Mouse (Mus musculus) heart, postnatal 4 days (tissue): ENCODE results near the gene Traf3ip1. TPM values are rescaled to one million over a fixed set of nuclear protein-coding genes. Genes with fewer than 3 reads are reported as not detected.

ENCODE experiments used
- DNase-seq: peaks from one replicate; pipeline ENCODE4 v3.0.0; 2021
- total RNA-seq, 2 experiments: library from RNA; stranded (reverse); gene quantifications; 2 replicates each; pipeline ENCODE4 v1.2.3; 2021

Traf3ip1 gene
- 1 to 10 TPM; 4.3 to 4.6 TPM for total RNA-seq

DNA sequence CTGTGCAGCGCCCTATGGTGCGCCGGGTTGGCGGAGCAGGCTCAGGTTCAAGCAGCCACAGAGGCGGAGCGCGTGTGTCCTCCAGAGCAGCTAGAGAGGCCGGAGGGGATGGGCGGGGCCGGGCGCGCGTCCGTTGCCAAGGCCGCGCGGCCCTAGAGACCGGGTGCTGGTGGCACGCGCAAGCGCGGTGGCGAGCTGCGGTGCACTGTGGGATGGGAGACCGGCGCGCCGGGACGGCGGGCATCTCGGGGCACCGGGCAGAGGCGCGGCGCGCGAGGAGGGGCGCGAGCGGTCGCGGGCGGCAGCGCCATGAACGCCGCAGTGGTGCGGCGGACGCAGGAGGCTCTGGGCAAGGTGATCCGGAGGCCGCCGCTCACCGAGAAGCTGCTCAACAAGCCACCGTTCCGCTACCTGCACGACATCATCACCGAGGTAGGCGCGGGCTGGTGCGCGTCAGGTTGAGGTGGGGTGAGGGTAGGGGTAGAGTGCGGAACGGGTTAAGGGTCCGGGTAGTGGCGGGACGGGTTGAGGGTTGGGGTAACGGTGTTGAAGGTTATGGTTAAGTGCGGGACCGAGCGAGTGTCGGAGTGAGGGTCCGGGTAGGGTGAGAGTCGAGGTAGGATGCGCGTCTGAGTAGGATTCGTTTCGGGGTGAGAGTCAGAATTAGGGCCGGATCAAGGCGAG, at the start of gene Traf3ip1:
TSS of gene Traf3ip1 (plus strand) at position 191 of the 684 bp plus-strand sequence.
- peak; percentile 94 for DNase-seq

DNA sequence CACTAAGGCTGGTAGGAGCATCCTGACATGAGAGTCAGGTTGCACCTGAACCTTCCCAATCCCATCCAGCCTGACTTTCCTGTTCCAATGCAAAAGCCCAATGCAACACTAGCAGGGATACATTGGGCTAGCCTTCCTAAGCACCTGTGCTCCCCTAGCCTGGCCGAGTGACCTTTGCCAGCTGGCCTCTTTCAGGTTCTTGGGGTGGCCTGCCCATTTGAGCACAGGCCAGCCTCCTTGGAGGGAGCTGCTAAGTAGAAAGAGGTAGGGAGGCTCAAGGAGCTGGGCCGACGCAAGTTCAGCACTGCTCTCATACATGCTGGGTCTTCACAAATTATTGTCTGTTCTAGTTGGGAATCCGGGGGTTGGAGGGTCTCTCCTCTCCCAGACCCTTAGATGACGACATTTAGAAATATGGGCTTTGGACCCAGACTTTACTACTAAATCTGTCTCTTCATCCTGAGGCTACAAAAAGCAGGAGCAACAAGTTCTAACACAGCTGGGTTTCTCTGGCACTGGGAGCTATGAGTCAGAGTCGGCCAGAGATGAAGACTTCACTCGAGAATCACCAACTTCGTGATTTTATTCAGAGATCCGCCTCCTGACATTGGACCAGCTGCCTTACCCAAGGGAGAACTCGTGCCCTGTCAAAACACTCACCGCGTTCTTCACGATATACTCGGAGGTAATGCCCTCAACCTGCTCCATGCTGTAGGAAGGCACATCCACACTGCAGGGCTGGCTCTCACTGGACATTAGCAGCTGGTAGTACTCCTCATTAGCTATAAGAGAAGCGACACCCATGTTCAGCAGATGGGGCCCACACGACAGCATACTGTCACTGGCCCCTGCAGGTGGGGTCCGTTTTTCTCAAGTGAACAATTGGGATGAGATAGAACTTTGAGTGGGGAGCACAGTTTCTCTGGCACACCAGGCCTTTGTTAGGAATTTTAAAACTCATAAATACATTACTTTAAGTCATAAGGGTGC, 49.3 kb upstream of the Traf3ip1 start:
- DNase-seq, result no peak

DNA sequence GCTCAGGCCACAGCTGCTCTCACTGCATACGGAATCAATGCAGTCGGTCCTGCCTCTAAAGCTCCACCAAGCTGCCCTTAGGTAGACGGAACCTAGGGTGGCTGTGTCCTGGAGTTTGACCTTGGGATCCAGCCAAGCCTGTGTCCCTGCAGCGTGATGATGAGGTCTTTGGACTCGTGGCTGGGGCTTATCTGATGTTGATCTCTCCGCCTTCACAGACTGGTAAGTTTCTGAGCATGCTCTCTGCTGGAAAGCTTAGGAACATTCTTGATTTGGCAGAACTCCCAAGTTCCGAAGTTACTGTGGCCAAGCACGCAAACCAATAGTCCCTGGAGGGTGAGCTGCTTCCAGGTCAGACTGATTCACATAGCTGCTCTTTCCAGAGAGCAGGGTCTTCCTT, 48.4 kb upstream of the Traf3ip1 start:
- peak; percentile 77 for DNase-seq

DNA sequence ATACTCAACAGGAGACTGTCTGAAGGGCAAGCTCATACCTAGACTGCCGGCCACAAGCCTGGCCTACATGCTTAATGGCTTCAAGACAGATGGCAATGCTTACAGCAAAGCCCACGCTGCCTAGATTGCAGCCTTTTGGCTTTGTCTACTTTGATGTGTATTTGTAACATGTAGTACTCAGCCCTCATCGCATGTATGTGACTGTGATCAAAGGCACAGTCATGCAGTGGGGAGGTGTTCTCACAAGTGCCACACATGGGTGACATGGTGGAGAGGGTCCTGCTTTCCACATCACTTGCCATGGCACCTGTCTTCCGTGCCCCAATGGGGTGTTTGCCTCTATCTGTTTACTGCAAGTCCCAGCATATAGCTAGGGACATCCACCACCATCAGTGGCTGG, 47.9 kb upstream of the Traf3ip1 start:
- DNase-seq, result no peak

DNA sequence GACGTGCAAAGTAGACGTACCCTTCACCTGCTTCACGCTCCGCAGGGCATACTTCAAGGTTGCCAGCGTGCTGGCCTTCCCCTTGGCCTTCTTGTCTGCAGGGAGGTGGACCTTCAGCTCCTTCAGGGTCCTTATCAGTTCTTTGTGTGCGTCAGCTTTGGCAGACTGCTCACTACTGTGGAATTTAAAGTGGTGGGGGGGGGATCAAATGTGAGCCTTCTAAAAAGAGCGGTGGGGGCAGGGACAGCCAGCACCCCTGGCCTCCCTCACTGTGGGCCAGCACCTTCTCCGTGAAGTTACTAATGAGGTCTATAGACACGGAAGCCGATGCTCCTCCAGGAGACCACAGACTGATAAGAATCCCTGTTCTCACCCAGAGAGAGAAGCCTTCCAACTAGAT, 45.8 kb upstream of the Traf3ip1 start:
- peak; percentile 68 for DNase-seq

DNA sequence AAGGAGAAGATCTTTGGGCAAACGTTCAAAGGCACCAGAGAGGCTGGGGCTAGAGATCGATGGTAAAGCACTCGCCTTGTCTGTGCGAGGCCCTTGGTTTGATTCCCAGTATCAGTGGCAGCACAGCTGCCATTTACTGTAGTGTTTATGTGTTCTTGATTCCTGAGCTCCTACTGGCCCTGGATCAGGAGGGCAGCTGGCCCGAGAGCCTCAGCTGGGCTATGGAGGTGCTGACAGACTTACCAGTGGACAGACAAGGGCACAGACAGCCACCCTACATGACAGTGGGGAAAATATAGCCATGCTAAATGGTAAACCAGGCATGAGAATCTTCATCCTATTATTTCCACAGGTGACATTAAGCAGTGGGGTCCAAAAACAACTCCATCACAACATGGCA, 43.6 kb upstream of the Traf3ip1 start:
- no peak for DNase-seq

DNA sequence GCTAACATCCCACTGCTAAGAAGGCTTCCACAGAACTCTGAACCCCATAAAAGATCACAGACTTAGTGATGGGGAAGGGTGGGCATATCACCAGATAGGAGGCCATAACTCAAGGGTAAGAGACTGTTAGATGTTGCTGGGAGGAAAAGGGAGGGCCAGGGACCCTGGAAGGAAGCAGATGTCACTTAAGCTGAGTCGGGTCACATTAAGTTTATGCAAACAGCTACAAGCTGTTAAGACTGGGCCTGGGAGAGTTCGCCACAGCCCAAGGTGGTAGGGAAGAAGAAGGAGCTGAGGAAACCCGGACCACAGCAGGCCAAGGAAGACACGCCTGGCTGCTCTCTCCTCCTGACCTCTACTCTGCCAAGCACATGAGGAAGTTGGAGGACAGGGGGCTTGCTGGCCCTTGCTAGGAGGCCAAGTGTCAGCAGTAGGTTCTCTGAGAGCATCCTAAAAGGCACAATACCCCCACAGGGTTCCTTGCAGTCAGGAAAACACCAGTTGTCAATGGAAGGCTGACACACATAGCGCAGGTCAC, 42.8 kb upstream of the Traf3ip1 start:
- DNase-seq, result no peak

DNA sequence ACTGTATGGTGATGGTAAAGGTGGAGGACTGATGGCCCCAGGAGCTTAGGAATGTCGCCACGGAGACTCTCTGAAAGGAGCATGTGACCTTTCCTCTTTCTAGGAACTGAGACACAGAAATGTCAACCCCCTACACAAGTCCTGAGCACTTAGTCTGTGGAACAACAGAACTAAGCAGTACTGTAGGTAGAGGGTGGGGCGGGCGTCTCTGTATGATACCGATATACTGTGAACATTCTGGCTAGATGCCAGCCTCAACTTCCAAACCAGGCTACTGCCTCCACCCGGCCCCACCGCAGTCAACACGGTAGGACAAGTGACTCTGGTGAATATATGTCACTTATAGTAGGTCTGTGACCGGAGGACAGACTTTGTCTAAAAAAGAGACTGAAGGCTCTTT, 40.5 kb upstream of the Traf3ip1 start:
- DNase-seq, result peak; percentile 10

DNA sequence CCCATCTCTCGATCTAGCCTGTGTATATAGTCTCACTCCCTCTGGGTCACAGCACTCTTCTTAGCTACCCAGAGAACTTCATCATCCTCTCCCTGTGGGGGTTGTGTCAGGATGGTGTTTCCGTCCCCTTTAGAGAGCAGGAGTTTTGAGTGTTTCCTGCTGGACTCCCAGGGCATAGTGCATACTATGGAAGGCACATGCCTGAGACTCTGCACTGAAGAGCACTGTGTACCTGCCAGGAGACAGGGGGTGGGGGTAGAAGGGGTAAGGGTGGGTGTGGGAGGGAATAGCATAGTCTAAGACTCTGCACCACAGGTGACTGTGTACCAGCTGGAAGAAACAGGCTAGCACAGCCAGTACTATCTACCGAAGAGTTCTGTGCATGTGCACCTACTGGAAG, 40.1 kb upstream of the Traf3ip1 start:
- no peak for DNase-seq

DNA sequence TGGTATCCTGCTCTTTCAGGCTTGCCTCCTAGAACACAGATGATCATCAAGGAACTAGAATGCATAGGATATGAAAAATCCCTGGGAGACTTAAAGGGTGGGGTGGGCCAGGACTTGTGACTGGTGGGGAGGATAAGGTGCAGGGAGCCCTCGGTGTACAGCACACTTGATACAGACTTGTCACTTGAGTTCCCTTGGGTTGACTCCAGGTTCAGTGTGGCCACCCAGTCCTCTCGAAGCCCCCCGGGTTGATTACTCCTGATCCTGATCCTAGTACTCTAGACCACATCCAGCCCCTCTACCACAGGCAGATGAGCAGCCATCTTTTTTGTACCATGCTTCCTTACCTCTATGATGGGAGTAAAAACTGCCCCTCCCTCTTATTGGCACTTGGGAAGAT, 39.5 kb upstream of the Traf3ip1 start:
- peak; percentile 3 for DNase-seq

DNA sequence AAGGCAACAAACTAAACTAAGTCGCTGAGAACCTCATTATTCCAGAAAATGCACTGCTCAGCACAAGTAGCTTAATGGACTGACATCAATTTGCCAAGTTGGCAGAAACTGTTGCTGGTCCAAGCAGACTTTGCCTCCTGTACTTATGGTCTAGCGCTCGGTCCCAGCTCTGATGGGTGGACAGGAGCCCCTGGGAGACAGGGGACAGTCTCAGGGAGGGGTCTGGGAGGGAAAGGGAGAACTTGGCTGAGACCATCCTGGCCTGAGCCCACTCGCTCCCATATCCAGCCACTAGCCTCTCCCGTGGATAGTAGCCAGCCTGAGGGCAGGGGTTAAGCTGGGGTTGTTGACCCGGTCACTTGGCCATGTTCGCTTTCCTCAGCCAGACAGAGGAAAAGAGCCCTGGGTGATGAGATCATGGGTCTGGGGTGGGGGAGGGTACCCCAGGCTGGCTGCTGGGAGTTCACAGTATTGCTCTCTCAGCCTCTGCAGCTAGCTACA, 38.7 kb upstream of the Traf3ip1 start:
- peak; percentile 74 for DNase-seq

DNA sequence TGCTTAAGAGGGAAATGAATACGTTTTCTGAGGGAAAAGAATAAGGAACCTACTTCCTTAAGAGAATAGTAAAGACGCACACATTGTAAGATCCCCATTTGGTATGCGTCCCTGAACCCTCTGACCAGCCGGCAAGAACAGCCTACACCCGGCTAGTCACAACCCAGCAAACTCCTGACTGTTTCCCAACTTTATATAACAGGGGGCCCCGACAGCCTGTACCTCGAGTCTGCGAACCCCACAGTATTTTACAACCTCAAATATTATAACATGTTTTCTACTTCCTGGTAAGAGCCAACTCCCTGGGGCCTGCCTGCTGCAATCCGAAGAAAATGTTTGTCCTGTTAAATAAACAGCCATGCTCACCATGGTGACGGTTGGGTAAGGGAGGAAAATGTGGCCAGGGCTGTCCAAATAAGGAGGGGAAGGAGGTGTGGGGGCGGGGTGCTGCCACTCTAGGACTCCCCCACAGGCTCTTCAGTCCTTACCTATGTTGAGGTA, 38.1 kb upstream of the Traf3ip1 start:
- DNase-seq, result peak; percentile 59

DNA sequence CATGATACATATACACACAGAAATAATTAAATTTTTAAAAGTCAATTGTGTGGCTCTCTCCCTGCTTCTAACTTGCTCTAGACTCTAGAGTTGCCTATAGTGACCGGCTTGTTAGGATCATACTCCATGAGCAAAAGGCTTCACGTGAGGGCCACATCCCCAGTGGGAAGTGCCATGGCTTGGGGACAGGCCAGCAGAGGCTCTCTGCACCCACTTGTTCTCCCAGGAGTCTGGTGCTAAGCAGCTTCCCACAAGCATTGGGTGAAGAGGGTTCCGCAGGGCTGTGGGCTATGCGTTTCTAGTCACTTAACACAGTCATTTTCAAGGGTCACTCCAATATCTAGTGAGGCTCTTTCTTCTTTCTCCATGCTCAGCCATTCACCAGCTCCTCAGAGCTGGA, 37.3 kb upstream of the Traf3ip1 start:
- DNase-seq, result no peak

DNA sequence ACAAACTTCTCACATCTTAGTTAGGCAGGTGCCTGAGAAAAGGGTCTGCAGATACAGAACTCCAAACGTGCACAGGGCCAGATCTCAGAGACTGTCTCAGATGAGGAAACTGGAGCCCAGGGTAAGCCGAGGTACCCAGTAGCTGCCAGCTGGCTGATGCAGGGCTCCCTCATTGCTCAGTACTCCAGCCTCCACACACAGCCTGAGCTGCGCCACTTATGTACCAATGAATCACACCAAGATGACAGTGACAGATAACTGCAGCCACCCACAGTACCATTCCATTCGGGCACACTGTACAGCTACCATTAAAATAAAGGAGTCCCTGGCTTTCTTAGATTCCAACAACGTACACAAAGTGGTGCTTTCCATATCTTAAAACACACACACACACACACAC, 36.7 kb upstream of the Traf3ip1 start:
- peak; percentile 10 for DNase-seq

DNA sequence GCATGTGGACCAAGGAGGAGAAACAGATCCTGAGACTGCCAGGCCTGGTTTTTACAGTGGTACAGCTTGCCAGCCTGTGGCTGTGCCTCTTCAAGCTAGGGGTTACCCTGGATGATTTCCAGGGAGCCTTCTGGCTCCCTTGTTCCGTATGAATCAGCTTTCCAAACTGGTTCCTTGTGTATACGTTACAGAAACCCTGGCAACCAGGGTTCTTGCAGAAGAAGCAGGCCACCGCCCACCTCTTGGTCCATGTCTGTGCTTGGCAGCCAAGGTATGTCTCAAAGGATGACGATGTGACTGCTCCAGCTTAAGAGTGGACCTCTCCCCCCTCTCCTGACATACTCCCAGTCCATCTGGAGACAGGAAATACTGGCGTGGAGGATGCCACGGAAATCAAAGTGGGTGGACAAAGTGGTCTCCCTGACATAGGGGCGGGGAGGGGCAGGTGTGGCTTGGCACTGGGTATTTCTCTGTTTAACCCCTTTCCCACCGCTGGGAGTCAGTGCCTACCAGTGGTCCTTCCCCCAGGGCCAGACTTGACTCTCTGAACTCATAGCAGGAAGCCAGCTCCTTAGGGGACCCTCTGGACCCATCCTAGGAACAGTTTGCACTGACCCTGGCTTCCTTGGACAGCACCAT, 36.1 kb upstream of the Traf3ip1 start:
- DNase-seq, result peak; percentile 60

DNA sequence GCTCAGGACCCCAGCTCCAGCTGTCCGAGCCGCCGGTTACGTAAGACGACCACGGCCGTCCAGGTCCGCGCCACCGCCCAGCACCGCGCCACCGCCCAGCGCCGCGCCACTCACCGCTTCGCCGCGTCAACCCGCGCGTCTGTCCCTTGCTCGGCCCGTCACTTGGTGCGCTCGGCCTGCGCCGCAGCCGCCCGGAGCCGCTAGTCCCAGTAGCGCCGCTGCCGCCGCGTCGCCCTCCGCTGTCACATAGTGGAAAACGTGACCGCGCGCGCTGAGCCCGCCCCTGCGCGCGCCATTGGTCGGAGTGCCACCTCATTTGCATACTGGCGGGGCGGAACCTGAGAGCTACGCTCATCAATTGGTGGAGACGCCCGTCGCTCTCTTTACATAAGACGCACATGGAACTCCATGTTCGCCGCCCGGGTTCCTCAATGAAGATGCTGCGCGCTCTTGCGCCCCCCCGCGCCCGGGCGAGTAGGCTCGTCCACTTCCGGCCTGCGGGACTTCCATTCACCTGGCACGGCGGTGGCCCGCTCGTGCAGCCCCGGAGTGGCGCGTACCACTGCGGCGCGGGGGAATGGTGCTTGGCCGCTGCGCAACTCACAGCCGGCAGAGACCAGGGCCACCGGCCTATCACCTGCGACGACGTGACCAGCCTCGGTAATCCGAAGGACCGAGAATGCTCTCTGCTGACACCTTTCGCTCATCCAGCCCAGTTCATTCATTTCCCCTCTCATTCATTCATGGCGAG, 35.2 kb upstream of the Traf3ip1 start, which contains the start of gene Per2:
TSS of gene Per2 (minus strand) at position 266 of the 751 bp plus-strand sequence.
- DNase-seq, result peak; percentile 99

DNA sequence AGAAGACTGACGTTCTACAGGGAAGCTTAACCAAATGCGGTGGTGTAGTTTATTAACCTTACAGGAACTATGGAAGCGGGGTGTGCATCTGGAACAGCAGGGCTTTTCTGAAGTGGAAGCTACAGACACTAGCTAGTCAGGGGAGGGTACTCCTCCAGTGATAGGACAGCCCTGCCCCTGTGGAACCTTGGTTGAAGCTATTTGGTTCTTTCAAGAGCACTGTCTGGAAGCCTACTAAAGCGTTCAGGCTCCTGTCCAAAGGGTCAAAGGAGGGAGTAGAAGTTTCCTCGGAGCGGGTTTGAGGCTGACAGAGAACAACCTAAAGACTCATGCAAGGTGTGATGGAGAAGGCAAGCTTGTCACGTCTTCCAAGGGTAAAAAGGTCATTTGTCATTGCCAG, 34.4 kb upstream of the Traf3ip1 start:
- DNase-seq, result no peak

DNA sequence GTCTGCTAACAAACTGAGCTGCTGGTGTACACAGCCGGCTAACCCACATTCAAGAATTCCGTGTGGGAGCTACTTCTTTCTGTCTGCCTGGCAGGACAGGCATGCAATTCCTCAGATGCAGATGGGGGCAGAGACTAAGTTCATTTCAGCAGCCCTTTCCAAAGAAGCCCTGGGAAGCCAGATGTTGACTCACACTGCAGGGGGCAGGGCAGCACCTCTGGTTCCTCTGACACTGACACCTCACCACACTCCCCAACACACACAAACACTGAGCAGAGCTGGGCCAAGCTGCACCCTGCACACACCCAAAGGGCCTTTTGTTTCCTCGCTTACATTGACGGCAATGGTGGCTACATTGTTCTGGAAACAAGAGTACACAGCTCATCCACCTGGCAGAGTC, 33.9 kb upstream of the Traf3ip1 start:
- DNase-seq, result no peak

DNA sequence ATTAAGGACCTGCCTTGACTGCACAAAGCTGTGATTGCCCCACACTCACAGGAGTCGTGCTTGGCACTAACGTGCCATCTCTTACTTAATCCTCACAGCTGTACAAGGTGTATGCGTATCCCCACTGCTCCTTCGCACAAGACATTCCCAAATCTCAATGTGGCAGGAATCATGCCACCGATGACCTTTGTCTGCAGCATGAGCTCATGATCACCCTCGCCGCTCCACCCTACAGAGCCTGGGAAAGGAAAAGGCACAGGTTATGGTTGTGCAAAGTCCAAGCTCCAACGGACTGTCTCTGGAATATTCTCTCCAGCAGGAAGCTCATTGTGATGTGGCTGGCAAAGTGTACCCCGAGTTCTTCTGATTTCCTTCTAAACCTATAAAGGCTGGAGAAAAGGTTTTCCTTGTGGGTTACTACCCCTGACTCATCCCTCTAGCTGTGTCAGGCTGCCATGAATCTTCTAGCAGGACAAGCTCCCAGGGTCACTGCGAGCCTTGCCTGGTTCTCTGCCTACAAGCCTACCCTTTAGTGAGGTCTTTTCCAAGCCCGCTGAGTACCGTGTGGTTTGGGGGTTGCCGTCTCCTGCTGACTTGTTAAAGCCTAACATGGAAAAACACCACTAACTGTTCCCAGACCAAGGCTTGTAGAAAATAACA, 31.0 kb upstream of the Traf3ip1 start:
- no peak for DNase-seq

DNA sequence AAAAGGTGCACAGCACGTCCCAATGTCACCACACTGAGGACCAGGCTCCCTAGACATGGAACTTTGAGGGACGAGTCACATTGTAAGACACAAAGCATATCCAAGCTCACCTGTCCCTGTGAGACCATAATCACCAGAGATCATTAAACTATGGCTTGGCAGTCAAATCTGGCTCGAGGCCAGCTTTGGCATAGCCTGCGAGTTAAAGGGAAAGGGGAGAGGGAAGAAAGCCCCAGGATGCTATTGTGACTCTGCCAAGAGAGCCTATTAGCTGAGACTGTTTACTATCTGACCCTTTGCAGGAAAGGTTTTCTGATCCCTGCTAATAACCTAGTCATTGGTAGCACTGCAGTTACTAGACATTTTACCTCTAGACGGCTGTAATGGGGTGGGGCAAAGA, 30.0 kb upstream of the Traf3ip1 start:
- DNase-seq, result no peak

DNA sequence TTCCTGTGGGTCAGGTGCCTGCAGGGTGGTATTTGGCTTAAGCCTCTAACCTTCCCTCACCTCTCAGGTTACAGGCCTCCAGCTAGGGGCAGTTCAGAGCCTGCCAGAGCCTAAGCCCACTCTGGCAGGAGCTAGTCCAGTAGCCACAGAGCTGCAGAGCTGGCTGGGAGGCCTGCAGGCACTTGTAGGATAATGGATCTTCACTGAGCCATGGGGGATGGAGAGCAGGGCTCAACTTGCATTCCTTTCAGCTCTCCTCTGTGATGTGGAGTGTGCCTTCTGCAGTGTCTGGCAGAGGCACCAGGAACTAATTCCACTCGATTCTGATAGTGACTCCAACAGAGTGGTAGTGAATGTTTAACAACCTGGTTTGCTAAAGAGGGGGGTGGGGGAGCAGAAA, 29.2 kb upstream of the Traf3ip1 start:
- DNase-seq, result no peak
